Mouse (Mus musculus) monocyte, adult 2 months (primary cell): ENCODE measurements around the gene Ciart.
"Not testable (repeated sequence)": the region's sequence is repeated elsewhere in the genome, so short reads cannot be mapped to it uniquely, and the experiment has no call there.

Experiments used
- DNase-seq, 2 experiments: peaks; one replicate each; pipeline ENCODE4 v3.0.0; 2022; ENCODE audit warnings: low spot score in 2 of 2, low read depth in 1 of 2

The Ciart gene

DNA sequence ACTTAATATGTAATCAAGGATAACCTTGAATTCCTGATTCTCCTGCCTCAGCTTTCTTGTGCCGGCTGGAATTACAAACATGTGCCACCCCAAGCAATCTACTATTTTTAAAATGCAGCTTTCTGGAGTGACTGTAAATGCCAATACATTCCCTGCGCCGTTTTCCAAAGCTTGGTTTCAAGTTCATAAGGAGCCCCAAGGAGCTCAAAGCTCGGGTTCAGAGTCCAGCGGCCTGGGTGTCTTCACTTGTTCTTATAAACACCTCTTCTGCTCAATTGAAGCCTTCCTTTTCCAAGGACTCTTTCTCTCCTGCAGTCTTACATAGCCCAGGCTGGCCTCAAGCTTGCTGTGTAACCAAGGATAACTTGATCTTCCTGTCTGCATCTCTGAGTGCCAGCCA lies 16.0 kb downstream of the Ciart start:
- no peak for DNase-seq

- no peak for DNase-seq
Measured at GRCm38 (mm10) chr3:95865571-95865970, 16.5 kb downstream of the Ciart start.

DNA sequence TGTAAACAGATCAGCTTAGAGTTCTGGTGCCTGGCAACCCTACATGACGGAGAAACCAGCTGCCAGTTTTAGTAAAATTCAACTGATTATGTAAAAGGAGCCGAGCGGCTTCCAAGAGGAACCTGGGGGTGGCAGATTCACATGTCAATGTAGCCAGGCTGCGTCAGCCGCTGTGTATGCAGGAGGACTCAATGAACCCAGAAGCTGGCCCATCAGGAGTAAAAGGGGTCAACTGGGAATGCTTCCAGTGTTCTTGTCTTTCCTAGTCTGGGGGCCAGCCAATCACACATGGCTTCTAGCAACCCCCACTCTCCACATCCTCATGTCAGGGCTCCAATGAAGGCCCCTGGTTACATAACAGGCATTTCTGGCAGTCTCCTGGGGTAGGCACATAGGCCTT lies 17.0 kb downstream of the Ciart start:
- DNase-seq = no peak

DNA sequence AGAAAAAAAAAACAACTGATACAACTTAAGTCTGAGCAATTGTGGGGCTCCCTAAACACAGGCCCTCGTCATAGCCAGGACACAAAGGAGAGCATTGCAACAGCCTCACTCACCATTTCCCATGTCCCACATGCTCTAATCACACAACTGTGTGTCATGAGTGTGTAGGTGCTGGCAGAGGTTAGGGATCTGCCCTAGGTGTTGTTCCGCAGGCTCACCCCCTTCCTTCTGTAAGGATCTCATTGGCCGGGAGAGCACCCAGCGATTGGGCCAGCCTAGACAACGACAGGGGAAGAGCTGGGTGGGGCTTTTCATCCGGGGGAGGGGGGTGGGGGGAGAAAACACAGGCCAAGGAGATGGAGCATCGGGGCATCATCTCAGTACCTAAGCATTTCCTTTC lies 18.5 kb downstream of the Ciart start:
- DNase-seq = no peak

DNA sequence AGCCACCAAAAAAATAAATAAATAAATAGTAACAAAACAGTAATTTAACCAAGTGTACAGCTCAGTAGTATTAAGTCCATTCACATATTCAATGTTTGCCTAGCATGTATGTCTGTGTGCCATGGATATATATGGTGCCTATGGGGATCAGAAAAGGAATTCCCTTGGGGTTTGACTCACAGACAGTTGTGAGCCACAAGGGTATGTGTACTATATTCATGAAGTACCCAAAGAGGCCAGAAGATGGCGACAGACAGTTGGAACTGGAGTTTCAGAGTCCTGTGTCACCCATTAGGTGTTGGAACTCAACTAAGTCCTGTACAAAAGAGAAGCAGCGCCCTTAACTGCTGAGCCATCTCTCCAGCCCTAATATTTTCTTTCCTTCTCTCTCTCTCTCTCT lies 20.3 kb downstream of the Ciart start:
- peak; percentile 45 to 62 for DNase-seq

DNA sequence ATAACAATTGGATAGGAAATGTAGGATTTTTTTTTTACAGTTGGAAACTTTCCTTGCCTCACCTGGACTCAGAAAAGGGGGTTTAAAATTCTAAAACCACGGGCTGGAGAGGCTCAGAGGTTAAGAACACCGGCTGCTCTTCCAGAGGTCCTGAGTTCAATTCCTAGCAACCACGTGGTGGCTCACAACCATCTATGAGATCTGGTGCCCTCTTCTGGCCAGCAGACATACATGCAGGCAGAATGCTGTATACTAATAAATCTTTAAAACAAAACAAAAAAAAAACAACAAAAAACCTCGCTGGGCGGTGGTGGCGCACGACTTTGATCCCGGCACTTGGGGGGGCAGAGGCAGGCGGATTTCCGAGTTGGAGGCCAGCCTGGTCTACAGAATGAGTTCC lies 20.8 kb downstream of the Ciart start:
- DNase-seq = no peak

DNA sequence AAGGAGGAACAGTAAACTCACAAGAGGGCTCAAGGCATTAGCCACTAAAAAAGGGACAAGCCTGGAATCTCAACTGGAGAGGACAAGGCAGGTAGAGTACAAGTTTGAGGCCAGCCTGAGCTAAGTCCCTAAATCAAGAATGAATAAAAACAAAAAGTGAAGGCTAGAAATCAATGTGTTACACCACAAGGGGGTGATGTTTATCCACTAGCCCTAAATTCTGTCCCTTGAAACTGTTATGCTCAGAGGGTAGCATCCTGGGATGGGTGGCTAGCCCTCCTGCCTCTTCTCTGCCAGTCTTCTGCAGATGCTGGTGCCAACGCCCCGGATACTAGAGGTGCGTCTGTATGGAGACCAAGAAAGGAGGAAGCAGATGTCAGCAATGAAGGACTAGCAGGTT lies 21.7 kb downstream of the Ciart start:
- DNase-seq = no peak

- not testable (repeated sequence) for DNase-seq
Measured at GRCm38 (mm10) chr3:95858278-95858677, 23.8 kb downstream of the Ciart start.

DNA sequence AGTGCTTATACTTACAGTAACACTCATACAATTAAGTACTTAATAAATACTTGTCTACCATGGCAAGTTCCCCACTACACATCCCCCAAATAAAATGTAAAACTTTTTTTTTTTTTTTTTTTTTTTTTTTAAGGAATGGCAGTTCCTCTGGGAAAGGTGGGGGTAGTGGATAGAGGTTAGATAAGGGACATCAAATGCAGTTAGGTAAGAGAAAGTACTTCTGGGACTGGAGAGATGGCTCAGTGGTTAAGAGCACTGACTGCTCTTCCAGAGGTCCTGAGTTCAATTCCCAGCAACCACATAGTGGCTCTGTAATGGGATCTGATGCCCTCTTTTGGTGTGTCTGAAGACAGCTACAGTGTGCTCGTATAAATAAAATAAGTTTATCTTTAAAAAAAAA lies 25.0 kb downstream of the Ciart start:
- DNase-seq = not testable (repeated sequence)

GRCm38 (mm10) chr3:95856115-95856514 lies 25.9 kb downstream of the Ciart start:
- no peak for DNase-seq

- peak; percentile 70 to 91 for DNase-seq
Measured at GRCm38 (mm10) chr3:95855502-95856089, 26.5 kb downstream of the Ciart start, which contains the start of gene Prpf3. TSS of gene Prpf3 (minus strand) at chr3:95855885.

DNA sequence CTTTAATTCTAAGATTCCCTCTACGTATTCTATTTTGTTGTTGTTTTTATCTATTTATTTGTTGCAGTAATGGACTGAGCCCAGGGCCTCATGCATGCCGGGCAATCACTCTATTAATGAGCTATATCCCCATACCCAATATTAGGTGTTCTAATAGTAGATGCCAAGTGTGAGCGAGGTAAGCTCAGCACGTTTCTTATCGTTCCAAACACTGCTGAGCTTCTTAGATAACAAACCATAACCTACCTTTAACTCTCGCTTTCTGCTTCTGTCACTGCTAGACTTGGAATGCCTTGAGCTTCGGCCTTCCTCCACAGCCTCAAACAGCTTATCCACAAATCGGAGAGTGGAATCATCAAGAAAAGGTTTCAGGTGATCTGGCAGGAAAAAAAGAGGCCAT lies 30.7 kb downstream of the Ciart start:
- no peak for DNase-seq

- DNase-seq = no peak
Measured at GRCm38 (mm10) chr3:95850611-95851010, 31.4 kb downstream of the Ciart start.

DNA sequence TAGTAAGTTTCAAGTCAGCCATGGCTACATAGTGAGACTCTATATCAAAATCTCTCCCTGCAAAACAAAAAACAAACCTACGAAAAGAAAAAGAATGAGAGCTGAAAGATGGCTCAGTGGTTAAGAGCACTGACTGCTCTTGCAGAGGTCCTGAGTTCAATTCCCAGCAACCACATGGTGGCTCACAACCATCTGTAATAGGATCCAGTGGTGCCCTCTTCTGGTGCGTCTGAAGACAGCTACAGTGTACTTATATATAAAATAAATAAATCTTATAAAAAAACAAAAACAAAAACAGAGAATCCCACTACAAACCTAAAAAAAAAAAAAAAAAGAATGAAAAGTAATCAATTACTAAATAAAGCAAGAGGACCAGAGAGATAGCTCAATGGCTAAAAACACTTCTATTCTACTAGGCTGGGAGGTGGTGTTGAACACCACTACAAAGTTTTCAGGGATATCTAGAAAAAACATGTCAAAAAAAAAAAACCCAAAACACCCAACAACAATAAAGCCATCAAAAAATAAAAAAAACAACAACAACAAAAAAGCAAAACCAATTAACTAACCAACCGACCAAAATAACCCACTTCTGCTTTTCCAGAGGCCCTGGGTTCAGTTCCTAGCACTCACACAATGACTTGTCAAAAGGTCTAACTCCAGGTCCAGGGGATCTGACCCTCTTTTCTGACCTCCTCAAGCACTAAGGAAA lies 39.4 kb downstream of the Ciart start:
- no peak for DNase-seq

DNA sequence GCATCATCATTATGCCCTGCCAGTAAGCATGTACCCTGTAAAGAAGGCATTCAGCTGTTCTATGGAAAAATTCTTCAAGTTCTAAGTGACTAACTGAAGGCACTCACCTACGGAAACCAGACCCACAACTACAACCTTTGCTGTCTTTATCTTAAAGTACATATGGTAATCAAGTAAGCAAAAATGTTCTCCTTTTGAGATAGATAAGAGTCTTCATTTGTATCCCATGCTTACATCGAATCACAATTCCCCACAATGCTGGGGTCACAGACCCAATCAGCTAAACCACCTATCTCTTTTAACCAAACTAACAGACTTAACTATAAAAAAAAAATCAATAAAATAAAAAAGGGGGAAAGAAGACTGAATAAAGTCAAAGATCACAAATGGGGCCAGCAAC lies 42.8 kb downstream of the Ciart start:
- DNase-seq = no peak

- DNase-seq = no peak
Measured at GRCm38 (mm10) chr3:95829053-95829452, 53.0 kb downstream of the Ciart start.
